Mouse (Mus musculus) lung, adult 2 months (tissue): ENCODE data around the gene Plekha5.

ENCODE experiments used
- CTCF ChIP-seq: fragments of 200-500 bp; IDR thresholded peaks from 2 replicates; pipeline ENCODE4 v1.5.1; 2011; ENCODE audit warnings: mild to moderate bottlenecking, low read length, control low read depth; ENCODE audit not compliant: insufficient read depth
- POLR2A ChIP-seq: fragments of 200-500 bp; IDR thresholded peaks from 2 replicates; pipeline ENCODE4 v1.6.1; 2011; ENCODE audit warnings: low read depth, mild to moderate bottlenecking, control low read depth, low read length, borderline replicate concordance; ENCODE audit errors: extremely low read depth

DNA sequence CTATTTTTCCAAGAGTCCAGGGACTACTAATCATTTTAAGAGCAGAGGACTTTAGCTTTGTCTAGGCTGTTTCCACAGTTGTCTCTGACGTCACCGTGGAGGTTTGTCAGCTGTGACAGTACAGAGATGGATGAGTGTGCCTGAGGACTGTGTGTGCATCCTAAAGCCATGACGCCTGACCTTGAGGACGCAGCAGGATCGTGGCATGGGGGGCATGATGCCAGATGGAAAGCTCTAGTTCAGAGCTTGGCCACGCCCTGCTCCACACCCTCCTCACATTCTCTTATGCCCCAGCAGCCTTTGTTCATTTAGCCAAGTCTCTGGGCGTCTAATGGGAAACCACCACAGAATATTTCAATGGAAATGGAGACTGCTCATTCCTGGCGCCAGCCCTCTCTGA lies 111.7 kb downstream of the Plekha5 start:
- no peak for TF ChIP-seq POLR2A
- no peak for TF ChIP-seq CTCF
